Mouse (Mus musculus) heart, adult 8-10 months (tissue): Measurements from ENCODE around the gene Psg19. TPM values are rescaled to one million over a fixed set of nuclear protein-coding genes. Genes with fewer than 3 reads are reported as not detected.
"Not testable (repeated sequence)": the region's sequence is repeated elsewhere in the genome, so short reads cannot be mapped to it uniquely, and the experiment has no call there.

Source experiments
- DNase-seq: peaks from one replicate; pipeline ENCODE4 v3.0.0; 2022; ENCODE audit warnings: low spot score
- total RNA-seq, 4 experiments: library from RNA; stranded (reverse); gene quantifications; 2 replicates each; pipeline ENCODE4 v1.2.4; 2022

The Psg19 gene
- not detected for total RNA-seq

DNA sequence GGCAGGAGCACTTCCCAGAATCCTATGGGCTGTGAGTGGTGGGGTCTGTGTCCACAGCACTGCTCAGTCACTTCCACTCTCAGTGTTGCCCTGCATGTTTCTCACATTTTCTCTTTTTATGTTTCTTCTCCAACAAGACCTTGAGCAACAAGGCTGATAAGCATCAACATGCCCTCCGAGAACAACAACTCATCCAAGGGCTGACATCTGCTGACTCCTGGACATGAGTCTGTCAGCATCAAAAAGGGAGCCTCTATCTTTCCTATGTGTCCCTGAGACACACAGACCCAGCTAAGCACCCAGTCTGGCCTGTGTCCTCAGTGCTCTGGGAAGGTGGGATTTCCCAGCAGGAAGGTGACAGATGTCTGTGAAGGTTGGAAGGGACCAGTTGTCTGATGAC is at the start of gene Psg19:
Psg19 (minus strand) TSS at position 101 of the 400 bp plus-strand sequence.
- DNase-seq: no peak

DNA sequence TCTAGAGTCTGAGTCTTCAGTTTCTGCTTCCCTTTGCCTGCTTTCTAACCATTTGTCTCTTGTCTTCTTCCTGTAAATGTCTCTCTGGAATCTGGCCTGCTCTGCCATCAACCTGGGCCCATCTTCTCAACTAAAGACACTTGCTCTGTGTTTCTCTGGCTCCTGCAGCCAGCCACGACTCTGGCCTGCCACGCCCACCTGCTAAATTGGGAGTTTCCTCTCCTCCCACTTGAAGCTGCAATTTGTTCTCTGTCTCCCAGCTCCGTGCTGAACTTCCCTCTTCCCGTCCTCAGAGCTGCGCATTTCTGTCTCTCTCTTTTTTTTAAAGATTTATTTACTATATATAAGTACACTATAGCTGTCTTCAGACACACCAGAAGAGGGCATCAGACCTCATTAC is 46.5 kb upstream of the Psg19 start:
- DNase-seq: peak; percentile 20

DNA sequence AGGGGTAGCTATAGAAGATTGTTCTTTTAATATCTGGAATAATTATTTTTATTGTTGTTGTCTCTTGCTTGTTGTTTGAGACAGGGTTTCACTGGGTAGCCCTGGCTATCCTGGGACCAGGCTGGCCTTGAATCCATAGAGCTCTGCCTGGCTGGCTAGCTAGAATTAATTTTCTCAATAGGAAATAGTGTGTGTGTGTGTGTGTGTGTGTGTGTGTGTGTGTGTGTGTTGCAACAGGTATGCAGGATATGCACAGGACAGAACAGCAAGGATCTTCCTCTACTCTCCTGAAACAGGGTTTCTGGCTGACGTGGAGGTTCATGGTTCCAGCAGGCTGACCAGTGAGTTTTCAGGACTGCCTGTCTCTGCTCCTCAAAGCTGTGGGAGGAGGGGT is 42.9 kb upstream of the Psg19 start:
- no peak for DNase-seq

DNA sequence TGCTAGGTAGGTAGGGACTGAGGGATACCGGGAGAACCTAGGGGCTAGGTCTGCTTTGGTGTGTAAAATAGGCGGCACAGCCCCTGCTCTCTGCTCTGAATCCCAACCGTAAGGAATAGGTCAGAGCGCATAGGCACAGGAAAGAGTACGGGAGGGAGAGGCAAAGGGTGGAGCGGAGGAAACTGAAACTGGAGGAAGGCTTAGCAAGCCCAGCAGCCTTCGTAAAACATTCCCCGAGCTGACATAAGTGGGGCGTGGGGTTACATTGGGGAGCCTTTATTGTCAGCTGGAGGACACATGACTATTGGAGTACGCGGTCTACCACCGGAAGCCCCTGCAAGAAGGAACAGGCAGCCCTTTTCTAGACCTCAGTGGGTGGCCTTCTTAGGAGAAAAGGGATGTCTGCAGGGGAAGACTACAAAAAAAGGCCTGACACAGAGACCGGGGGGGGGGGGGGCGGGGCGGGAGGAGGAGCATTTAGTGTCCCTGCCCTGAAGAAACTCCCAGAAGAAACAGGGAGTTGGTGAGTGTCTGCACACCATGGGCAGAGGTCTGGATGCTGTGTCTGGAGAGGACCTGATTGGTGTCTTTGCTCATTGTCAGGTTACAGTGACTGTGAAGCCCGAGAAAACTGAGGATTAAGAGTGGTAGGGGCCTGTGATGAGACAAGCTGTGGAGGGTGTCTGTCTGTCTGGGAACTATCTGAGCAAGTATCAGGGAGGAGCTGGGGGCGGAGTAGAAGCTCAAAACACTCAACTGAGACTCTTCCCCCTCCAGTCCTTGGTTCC is 42.3 kb upstream of the Psg19 start:
- peak; percentile 85 for DNase-seq

DNA sequence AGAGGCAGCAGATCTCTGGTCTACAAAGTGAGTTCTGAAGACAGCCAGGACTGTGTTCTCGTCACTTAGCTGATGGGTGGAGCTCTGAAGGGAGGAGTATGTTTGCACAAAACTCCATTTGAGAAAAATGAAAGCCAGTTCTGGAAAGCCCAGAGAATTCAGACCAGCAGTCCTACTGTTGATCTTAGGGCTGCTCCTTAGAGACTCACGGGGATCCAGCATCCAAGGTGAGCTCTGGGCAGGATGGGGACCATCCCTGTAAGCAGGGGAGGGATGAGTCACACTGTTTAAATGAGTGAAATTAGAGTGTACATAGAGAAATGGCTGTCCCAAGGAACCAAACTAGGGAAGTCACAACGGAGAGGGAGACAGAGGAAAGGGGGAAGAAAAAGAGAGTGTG is 41.5 kb upstream of the Psg19 start, which contains the start of gene Mill2:
Mill2 (plus strand) TSS at position 102 of the 400 bp plus-strand sequence.
- DNase-seq: peak; percentile 66

DNA sequence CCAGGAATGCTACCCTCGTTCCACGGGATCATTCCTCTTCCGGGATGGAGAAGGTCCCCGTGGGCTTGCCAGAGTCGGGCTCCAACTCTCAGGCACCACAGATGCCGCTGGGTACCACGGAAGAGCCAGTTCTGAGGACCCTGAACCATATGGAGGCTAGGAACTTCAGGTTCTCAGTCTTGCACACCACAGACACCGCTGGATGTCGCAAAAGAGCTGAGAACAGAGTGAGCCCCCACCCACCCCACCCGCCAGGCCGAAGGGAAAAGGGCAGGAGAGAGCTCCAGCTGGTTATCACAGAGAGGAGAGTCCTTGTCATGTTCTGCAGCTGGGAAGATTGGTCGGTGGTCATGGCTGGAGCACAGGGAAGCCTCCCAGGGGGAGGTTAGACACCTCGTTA is 34.0 kb upstream of the Psg19 start:
- DNase-seq: no peak

DNA sequence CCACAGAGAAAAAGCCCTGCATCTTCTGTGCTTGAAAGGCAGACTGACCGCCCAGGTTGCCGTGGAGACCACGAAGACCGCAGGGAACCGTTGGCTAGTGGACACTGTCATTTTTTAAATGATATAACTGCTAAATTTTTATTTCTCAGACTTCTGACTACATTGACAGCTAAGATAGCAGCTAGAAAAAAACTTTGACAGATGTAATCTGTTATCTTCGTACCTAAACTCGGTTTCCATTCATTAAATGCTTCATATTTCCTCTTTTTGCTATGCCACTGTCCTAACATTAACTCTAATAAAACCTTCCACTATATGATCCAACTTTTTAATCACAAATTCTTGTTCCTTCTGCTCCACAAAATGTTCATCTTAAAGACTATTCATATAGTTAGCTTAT is 31.2 kb upstream of the Psg19 start:
- DNase-seq: no peak

DNA sequence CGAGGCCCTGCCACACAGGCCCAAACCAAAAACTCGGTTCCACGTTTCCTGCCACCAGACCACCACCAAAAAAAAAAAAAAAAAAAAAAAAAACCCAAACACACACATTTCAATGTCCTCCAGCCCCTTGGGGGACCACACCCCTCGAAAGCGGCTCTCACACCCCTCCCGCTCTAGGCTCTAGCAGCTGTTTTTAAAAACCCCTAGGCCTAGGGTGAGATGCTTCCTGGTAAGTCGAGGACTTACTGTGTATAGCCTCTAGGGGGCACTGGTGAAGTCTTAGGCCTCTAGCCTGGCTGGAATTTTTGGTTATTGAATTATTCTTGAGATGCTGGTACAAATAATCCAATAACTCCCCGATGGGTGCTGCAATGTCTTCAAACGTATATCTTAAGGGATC is 30.3 kb upstream of the Psg19 start:
- peak; percentile 16 for DNase-seq

DNA sequence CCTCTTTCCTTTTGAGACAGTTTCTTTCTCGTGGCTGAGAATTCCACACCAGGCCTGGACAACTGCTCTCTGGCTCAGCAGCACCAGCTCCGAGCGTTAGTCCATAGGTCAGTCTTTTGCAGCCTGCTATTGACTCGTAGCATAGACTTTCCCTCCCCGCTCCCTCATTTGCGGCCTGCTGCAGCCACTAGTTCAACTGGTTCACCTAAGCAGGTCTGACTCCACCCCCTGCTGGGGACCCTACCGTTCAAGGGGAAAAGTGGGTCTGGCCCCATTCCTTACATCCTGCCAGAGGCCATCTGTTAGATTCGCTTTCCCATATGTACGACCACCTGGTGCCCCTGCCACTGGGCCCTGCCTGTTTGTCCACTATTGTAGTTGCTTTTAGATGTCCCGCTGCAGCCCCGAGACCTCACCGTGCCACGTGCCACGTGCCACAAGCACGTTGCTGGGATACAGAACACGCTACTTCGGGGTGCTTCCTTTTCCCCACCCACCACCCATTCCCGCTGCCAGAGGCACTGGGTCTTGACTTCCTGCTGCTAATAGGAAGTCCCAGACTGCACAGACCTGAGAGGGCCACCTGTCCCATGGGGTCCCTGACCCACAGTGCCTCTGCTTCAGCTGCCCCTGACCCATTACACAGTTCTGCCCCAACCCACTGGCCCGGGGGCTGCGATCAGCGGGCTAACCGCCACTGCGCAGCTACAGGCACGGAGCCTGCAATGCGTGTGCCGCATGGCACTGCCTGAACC is 29.6 kb upstream of the Psg19 start:
- DNase-seq: no peak

DNA sequence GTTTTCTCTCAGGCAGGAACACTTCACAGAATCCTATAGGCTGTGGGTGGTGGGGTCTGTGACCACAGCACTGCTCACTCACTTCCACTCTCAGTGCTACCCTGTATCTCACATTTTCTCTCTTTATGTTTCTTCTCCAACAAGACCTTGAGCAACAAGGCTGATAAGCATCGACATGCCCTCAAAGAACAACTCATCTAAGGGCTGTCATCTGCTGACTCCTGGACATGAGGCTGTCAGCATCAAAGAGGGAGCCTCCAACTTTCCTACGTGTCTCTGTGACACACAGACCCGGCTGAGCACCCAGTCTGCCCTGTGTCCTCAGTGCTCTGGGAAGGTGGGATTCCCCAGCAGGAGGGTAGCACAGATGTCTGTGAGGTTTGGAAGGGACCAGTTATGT is 23.2 kb upstream of the Psg19 start, which contains the start of gene Psg17:
Psg17 (minus strand) TSS at position 101 of the 400 bp plus-strand sequence.
- no peak for DNase-seq

DNA sequence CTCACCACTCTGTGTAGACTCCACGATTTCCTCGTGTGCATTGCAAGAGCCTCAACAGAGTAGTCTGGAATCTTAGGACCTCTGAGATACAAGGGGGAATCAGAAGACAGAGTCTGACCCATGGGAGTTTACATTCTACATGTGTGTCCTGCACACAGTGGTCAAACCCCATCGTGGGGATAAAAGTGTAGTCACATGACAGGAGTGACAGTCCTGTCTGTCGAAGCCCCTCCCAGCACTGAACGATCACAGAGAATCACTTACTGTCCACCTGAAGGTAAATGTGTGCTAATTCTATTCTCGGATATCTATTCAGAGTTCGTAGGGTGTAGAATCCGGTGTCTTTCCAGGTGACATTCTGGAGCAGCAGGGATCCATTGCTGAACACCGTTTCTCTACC is 20.0 kb upstream of the Psg19 start:
- DNase-seq: no peak

DNA sequence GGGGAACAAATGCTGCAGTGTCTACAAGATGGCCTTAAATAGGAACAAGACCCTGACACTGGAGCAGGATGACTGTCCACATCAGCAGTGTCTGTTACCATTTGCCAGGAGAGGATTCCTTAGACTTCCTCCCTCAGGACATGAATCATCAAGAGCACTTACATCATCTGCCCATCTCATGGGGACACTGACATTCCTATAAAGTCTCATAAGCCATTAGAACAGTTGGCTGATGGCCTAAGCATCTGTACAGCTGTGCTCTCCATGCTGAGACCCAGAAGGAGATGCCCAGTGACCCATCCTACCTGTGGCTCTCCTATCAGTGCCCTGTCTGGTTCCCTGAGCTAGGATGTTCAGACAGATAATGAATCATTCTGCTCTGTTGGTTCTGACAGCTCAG is 5.2 kb upstream of the Psg19 start:
- DNase-seq: no peak

DNA sequence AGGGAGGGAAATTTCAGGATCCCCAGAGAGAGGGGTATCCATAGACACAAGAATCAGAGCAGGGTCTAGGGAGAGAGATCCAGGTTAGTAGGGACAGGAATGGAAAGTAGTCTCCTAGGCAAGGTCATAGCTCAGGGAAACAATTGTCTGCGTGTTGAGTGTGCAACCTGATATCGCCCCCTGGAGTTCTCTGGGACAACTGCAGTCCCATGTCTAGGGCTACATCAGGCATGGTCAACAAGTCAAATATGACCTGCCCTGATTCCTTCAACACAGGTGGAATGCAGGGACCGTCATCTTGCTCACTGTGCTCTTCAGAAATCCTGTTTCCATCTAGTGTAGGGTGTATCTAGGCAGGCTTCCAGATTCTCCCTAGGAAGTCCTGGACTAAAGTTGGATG is 809 bp upstream of the Psg19 start:
- no peak for DNase-seq

DNA sequence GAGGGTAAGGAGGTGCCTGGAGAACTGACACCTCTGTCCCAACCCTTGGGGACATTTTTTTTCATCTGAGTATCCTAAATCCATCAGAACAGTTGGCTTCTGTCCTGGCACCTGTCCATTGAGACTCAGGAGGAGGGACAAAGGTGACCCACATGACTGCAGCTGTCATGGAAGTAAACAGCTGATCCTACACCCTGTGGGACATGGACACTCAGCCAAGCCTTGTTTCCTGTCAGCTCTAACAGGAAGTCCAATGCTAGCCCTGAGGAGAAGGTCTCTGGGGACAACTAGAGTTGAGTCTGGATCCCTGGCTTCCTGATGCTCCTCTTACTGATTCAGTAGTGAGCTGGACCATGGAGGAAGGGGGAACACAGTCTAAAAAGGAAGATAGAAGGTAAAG is 7.6 kb downstream of the Psg19 start:
- DNase-seq: not testable (repeated sequence)

DNA sequence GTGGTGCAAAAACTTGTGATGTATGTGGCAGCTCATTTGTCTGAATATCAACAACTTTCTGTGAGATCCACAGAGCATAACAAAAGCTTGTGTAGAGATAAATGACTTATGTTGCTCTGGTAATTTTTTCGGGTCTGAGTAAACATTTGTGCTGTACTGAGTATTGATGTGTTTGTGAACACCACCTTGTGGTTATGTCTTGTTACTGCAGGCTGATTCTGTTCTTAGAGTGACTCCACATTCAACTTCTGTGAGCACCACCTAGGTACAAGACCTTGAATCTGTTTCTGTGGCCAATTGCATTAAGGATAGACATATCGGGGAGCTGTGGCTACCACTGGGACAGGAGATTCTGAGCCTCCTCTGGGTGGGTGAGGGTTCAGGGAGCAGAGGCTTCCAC is 17.0 kb downstream of the Psg19 start:
- DNase-seq: not testable (repeated sequence)

DNA sequence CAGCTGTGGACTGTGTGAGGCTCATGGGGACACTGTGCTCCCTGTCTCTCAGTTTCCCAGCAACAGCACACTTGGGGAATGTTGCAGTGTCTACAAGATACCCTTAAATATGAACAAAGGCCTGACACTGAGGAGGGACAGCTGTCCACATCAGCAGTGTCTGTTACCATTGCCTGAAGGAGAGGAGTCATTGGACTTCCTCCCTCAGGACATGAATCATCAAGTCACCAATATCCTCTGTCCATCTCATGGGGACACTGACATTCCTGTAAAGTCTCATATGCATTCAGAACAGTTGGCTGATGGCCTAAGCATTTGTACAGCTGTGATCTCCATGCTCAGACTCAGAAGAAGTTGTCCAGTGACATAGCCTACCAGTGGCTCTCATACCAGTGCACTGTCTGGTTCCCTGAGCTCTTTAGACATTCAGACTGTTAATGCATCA is 19.0 kb downstream of the Psg19 start:
- DNase-seq: peak; percentile 19

DNA sequence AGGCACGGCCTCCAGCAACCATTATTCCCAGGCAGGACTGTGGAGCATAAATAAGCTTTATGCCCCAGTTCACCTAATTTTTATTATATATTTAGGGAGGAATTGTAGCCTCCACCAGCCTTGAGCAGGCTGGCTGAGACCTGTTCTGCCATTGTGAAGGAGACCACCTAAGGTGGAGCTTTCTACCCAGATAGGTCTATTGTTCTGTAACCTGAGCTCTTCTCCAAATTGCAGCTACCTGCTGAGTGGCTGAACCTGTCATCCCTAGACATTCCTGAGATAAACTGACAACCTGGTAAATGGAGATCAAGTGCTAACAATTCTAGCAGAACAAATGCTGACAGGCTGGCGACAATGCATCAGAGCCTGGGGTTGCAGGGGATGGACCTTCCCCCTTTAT is 35.4 kb downstream of the Psg19 start:
- DNase-seq: not testable (repeated sequence)

DNA sequence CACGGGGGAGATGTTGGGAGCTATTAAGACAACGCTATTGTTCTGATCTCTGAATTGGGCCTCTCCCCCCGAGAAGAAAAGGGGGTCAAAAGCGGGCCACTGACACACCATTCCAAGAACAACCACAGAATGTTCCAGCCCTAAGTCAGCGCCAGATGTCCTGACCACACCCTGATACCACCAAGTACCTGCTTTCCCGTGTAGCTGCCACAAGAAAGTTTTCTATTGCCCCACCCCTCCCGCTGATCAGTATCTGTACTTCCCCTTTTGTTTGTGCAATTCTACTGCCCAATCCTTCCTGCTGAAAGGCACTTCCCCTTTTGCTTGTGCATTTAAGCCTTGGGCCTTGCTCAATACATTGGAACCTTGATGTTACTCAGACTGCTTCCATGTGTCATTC is 38.2 kb downstream of the Psg19 start:
- not testable (repeated sequence) for DNase-seq

DNA sequence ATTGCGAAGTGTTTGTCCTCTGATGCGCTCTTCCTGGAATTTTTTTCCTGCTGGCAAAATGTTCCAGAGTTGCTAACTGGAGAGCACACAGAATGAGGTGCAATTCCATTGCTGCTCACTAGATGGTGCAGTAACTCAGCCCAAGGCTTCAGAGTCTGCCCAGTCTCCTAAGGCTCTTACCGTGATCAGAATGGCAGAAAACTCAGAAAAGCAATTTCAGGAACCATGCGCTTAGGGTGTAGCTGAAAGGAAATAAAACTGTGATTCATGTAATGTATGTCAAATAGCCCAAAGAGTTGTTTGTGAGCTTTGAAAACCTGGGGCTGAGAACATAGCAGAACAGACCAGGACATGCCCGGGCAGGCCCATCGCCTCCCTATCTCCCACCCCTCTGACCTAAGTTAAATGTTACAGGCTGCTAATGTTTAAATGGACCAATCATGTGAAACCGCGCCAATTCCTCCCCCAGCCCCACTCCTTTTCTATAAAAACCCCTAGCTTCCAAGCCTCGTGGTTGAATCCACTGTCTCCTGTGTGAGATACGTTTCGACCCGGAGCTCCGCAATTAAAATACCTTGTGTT is 48.3 kb downstream of the Psg19 start:
- peak; percentile 58 for DNase-seq

DNA sequence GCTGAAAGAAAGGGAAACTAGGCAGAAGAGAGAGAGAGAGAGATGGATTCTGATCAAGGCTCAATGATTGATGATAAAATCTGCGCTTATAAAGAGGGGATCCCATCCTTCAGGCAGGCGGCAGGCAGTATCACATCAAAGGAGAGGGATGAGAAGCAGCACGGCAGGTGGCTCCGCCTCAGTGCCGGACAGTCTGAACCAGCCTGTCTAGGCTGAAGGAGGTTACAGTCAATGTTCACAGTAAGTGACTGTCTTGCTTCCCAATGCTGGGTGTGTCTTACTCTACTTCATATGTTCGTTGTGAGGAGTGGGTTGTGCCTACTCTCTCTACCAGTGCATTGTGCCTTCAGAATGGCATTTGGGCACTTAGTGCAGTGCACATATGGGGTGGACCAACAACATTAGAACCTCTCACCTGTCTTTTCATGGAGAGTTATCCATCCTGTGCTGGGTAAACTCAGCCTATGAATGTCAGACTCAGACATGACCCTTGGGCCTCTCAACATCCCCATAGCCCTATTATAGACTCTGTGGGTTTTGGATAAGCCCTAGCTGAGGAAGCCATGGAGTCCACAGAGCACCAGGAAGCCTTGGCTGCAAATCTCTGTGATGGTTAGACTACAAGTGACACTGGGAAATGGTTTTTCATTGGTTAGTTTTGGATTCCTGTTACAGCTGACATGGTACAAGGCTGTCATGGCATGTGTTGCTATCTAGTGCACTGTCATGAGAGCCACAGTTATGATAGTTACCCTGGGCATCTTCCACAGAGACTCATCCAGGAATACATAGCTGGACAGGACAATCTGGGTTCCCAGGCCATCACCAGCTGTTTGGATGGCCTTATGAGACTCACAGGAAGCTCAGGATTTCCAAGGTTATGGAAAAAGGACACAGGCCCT is 49.1 kb downstream of the Psg19 start:
- no peak for DNase-seq

DNA sequence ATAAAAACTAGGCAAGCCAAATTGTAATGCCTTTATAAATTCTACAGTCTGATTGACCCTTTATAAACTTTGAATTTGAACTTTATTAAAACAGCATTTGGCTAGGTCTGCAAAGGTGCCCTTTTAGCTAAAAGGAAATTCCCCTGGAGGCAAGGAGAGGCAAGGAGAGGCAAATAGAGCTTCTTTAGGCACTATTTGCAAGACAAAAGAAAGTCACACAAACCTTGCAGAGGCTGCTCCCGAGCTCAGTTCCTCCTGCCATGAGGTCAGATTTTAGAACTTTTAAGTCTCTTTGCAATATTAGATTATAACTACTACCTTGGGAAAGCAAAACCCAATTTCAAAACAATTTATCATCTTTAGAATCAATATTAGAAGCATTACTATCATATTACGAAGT is 50.9 kb downstream of the Psg19 start:
- DNase-seq: not testable (repeated sequence)
